Mouse (Mus musculus): Measurements from ENCODE around the gene Pakap. TPM values are rescaled to one million over a fixed set of nuclear protein-coding genes. Genes with fewer than 3 reads are reported as not detected.

The Pakap gene
- total RNA-seq, 2 experiments from 2014 or later = 15.2 to 16.5 TPM

GRCm38 (mm10) chr4:57677916-57678315, 109.9 kb downstream of the Pakap start:
- no peak for DNase-seq

DNA sequence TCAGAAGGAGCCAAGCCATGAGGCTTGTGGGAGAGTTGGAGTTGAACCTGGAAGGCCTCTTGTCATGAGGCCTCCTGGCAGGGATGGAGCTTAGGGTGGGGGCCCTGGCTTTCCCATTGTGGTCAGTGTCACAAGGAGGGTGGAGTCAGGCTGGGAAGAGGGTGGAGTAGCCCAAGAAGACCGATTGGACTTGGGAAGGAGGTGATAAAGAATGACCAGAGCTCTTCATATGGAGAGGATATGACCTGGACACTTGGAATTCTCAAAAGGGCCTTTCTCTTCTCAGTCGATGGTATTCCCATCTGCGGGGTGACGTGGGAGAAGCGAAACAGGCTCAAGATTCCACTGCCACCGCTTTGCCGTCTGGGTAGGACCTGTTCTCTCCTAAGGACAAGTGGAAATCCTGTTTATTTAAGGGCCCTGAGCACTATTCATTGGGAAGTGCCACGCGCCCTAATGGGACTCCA, 111.0 kb downstream of the Pakap start:
- DNase-seq = no peak

DNA sequence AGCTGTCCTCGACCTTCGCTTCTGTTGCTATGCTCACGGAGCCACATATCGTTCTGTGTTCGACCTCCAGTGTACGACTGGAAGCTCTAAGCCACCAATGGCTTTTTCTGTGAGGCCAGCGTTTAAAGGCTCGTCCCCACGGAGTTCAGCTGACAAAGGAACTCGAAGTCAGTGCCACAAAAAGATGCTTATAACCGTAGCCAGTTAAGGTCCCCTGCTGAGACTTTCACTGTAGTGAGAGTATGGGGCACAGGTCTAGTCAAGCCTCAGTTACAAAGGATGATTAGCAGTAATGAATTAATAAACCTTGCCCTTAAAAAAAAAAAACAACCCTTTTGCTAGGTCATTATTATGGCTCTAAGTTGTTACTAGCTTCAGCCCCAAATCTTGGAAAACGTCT, 112.2 kb downstream of the Pakap start:
- DNase-seq = no peak

GRCm38 (mm10) chr4:57681511-57681910, 113.5 kb downstream of the Pakap start:
- no peak for DNase-seq

DNA sequence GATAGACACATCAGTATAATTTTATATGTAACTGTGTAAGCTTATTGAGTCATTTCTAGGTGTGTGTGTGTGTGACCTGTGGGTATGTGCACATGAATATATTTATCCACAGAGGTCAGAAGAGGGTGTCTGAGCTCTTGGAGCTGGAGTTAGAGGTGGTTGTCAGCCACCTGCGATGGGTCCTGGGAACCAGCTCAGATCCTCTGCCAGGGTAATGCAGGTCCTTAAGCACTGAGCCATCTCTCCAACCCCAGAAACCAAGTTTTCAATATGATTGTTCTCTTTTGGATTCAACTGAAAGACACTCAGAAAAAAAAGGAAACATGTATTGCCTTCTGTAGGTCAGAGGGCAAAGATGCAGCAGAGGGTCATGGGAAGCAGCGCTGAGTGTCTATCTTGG, 114.4 kb downstream of the Pakap start:
- no peak for DNase-seq

DNA sequence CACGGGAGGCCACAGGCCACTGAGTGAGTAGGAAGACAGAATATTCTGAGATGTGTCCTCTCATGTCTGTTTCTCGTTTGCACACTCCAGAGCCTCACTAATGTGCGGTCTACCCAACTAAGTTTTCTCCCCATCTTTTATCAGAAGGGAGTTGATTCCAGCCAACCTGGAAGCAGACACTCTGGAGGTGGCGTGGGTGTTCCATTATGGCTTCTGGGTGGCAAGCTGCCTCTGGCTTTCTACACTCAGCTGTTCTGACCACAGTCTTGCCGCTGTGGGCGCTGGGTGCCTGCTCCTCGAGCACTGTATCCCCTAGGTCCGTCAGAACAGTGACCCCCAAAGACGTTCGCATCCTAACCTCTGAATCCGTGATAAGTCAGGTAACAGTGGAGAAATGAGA, 115.0 kb downstream of the Pakap start:
- no peak for DNase-seq

GRCm38 (mm10) chr4:57684676-57685215, 116.8 kb downstream of the Pakap start:
- no peak for DNase-seq

DNA sequence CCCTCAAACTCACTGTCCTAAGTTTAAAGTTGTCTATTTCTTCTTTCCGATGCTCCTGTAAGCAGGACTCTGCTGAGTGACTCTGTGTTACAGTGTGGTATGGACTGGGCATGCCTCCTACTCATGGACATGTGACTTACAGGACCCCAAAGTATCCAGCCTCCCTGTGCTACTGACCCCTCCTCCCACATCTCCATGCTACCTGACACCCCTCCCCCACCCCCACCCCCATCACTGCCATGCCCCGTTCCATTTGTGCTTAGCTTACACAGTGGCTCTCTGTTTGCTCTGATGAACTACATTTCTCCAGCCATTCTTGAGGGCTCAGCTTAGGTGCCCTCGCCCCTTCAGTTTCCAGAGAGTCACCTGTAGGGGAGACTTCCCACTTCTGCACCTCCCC, 118.8 kb downstream of the Pakap start:
- DNase-seq = no peak

GRCm38 (mm10) chr4:57687583-57687982, 119.6 kb downstream of the Pakap start:
- DNase-seq = no peak

- no peak for DNase-seq
These were observed 120.2 kb downstream of the Pakap start for GRCm38 (mm10) chr4:57688131-57688530.

GRCm38 (mm10) chr4:57690001-57690400, 122.0 kb downstream of the Pakap start:
- no peak for DNase-seq

DNA sequence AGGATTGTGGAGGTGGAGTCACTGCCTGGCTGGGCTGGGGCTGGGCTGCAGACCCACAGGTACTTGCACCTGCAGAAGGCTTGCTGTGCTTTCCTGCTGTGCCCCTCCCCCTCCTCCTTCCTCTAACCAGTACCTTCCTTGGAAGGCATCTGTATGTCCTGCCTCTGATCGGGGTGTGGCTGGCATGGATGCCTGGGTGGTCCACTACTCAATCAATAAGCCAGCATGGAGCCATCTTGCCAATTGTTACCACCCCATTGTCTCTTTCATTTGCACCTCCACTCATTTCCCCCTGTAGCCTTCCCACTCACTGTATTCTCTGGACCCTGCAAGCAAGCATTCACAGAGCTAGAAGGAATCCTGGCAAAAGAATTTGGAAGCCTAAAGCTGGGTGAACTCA, 122.8 kb downstream of the Pakap start:
- no peak for DNase-seq

DNA sequence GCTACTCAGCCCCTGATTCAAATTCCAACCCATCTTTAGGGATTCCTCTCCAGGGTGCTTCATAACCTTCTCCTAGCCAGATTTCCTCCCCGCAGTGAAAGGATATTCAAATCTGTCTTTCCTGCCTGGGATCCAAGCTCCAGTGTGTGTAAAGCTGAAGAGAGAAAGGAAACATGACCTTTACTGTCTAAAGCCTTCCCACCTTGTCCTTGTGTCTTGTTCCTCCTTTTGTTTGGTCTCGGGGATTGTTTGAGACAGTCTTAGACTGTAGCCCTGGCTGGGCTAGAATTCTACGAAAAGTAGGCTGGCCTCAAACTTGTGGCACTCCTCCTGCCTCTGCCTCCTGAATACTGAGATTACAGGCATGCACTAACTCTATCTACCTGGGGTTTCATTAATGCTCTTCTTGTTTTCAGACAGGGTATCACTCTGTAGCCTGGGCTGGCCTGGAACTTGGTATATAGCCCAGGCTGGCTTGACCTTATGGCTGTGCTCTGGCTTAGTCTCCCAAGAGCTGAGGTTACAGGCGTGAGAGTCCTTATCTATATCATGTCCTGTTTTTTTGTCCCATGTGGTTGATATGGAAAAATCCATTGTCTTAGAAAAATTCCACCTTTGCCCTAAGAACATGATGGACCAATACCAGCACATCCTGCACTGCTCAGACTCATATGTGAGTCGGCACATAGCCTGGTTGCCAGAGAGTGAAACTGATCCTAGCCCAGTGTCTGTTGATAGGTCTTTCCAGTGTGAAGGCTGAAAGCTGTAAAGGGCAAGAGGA, 126.6 kb downstream of the Pakap start:
- DNase-seq = no peak

GRCm38 (mm10) chr4:57696955-57697354, 129.0 kb downstream of the Pakap start:
- DNase-seq = no peak

DNA sequence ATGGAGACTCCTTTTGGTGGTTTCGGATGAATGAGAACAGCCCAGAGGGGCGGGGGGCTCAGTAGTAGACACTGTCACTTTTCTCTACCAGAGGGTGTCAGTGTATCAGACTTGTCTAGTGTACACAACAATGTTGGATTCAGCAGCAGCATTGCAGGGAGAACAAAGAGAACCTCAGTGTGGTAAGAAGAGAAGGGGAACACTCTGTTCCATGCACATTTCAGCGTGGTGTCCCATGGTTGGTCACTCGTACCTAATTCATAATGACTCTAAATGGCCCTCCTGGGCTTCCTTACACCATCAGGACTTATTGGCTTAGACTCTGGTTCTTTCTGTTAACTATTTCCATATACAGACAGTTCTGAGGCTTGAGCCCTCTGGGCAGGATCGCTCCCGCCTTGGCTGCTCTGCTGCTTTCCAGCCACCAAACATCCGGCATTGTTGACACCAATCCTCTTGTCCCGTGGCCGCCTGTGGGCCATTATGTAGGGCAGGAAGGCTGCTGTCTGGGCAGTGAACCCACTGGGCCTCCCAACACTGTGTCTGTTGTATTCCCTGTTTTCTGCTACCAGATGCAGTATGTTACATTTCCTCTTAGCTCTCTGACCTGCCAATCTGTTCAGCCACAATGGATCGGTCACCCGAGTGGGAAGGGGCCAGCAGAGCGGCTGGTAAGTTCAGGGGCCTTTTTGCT, 130.1 kb downstream of the Pakap start:
- DNase-seq = no peak

GRCm38 (mm10) chr4:57701576-57701975, 133.6 kb downstream of the Pakap start:
- DNase-seq = no peak

GRCm38 (mm10) chr4:57703574-57704470, 135.8 kb downstream of the Pakap start:
- no peak for DNase-seq

- no peak for DNase-seq
These were observed 136.6 kb downstream of the Pakap start for GRCm38 (mm10) chr4:57704575-57704974.

DNA sequence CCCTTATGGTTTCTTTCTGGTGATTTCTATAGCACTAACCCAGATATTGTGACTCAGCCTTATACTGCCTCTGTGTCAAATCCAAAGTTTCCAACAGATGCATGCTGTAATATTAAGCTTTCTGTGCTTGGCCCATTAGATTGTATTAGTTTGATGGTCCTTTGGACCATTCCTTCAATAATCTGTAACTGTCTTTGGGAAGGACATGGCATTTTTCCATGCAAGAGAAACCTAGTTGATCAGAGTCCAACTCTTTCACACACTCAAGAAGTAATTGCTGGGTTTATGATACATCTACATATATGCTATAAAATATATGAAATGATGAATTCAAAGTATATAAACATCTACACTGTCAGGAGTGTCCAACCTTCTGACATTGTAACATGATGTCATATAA, 147.9 kb downstream of the Pakap start:
- DNase-seq = no peak

DNA sequence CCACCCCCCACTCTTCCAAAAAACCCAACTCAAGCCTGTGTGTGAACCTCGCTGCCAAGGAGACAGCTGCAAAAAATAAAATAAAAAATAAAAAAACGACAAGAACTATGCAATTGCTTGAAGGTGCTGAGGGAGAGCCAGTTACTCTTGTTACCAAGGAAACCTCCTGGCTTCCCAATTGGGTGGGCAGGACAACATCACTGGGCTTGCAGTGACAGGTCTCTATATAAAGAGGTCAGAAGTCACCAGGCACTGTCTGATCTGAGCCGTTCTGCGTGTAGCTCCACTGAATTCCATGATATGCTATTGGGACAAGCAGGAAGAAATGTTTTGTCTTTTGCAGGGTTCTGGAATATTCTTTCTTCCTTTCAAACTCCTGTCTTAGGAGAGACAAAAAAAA, 148.8 kb downstream of the Pakap start:
- DNase-seq = no peak

DNA sequence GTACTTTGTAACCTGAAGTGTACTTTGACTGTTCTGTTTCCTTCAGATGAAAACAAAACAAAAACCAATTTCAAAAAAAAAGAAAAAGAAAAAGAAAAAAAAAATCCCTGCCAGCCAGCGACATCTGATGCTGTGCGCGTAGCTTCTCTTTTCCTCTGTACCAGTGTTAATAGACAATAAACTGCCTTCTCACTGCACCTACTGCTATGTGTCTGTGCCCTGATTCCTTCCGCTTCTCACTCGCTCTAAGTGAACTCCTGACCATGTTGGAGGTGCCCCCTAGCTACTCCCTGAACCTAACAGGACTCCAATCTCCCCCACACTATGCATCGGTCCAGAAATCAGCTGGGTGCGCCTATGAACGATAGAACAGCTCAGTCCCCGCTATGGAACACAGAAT, 149.4 kb downstream of the Pakap start, which contains the start of gene Akap2:
Akap2 (plus strand) TSS at position 304 of the 400 bp plus-strand sequence.
- no peak for DNase-seq

DNA sequence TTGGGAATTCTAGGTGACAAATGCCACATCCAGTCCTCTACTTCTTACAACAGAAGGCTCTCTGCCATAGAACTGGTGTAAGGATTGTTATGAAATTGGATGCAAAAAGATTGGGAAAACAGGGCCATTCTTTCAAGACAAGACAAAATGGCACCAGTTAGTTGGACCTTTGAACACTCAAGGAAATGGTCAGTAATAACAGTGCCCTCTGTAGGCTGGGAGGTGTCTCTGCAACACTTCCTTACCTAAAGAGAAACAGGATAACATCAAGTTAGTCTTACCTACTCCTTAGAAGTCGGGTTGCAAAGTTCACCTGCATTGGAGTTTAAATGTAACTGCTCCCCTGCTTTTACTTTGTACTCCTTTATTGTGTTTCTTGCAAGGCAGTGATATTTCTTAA, 151.4 kb downstream of the Pakap start:
- no peak for DNase-seq
